Mouse (Mus musculus) frontal cortex, postnatal 25 days (tissue): ENCODE measurements at regions not wholly inside any gene's neighbourhood (a gene's known extent, or its start where the extent isn't known, plus 50 kb on each side); places are given as distances from the start of the nearest gene placed in this dataset.
A peak's percentile ranks its signal among the peaks of the same experiment; 100 is the strongest.

ENCODE experiments used
- DNase-seq, 2 experiments: peaks; one replicate each; pipeline ENCODE4 v3.0.0; 2022; ENCODE audit warnings: low spot score in 2 of 2

DNA sequence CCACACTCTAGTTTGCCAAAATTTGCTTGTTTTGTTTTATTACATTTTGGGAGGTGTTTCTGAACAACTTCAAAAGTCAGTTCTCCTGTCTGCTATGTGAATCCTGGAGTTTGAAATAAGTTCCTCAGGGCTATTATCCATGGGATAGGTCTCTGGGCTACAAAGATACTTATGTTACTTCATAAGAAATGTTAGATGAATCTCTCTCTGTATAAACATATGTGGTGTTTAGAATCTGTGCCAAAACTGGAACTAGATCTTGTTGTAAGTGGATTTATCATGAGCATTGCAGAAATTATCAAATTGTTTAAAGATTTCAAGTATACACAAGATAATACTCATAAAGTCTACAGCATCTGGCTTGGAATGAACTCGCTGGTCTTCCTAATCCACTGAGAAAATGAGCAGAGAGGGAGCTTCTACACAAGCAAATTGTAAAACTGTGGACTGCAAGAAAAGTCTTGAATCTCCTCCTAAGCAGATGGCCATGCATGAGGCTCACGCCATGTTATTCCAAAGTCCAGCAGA, 355.2 kb upstream of the Robo1 start:
- no peak for DNase-seq

DNA sequence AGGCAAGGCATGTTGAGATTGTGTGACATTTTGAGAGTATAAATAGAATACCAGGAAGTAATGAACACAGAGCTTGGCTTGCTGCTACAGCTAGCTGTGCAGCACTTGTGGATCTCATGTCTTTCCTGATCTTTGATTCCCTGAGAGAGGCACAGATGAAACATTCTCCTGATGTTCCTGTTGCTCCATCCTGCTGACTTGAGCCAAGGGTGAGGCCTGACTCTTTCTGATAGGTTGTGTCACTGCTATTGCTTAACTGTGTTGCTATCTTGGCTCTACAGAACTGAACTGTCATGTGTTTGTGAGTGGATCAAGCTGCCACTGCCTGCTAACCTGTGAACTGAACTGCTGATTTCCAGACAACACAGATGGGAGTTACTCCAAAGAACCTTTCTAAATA, 344.5 kb upstream of the Robo1 start:
- no peak for DNase-seq

DNA sequence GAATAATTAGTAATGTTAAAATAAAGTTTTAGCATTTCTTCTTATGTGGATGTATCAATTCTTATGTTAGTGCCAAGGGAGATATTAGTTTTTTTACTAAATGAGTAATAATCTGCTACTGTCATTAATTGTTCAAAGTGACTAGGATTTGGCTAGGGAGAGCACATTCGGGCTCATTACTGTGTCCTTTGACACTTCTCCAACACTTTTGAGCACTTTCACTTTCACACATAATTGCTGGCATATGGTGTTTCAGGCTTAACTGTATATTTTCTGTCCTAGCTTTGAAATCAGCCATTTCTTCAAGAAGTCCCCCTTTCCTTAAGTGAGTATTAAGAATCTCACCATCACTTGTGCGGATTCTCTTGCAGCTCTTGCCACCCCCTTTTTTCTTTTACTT, 334.3 kb upstream of the Robo1 start:
- no peak for DNase-seq

DNA sequence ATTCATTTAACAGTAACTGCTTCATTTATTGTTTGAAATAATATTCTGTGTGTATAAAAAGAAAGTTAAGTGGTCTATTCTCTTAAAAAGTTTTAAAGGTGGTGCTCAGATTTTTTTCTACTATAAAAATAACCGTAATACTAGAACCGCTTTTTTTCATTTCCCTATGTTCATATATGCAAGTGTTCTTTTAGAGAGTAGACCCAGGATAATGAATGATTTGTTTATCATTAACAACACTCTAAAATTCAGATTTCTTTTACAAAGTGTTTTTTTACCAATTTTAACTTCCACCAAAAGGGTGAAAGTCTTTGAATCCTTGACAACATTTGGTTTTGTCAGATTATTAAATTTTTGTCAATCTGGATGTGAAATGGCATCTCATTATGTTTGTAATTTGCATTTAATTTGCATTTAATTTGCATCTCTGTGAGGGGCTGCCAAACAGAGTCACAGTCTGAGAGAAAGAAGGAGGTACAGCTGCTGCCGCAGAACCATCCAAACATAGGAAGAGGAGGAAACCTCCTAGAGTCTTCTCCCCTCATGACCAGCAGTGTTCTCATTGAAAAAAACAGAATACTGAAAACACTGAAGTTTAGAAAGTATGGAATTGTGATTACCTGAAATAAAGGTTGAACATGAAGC, 310.4 kb upstream of the Robo1 start:
- DNase-seq = no peak

DNA sequence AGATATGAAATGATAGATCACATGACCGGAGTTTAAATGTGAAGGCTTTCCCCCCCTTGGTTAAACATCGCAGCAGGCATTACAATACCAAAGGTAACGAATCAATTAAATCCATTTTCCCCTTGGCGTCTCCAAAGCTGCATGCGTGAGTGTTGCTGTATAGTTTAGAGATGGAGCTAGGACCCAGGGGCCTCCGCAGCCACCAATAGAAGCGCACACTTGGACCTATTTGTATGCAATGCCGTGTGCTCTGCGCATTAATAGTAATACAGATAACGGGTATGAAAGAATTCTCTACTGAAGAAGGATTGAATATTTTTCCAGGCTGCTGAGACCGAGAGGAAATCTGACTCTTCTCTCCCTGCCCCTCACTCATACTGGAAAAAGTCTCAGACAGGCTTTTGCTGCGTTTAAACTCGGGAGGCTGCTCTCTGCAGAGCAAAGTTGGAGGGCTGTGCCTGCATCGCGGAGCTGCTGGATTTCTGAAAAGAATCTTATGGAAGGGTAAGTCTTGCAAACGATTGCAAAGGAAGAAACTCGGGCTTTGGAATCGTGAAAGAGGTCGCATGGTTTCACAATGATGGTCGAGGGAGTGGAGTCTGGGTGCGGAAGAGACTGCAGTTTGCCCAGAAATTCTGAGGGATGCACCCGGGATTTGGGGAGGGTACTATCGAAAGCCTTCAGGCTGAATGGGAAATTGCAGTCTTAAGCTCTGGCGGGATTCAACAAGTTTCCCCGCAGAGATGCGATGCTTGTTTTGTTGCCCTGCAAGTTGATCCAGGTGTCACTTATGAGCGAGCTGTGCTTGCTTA, 280.5 kb upstream of the Robo1 start:
- DNase-seq = peak; percentile 7 to 8

DNA sequence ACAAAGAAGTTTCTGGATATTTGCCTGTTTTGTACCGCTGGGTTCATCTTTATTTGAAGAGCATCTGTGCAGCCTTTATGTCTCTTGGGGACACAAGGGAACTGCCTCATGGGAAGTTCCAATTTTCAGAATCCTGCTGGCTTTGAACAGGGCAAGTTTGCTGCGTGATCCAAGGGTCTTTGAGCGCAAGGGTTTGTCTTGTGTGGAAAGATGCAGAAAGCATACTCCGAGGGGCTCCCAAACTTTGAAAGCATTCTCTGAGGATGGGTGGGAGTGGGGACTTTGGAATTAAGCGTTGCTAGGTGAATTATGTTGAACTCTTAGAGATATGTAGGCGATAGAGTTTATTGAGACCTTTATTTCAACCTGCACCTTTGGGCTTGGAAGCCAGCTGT, 279.9 kb upstream of the Robo1 start:
- DNase-seq = no peak

DNA sequence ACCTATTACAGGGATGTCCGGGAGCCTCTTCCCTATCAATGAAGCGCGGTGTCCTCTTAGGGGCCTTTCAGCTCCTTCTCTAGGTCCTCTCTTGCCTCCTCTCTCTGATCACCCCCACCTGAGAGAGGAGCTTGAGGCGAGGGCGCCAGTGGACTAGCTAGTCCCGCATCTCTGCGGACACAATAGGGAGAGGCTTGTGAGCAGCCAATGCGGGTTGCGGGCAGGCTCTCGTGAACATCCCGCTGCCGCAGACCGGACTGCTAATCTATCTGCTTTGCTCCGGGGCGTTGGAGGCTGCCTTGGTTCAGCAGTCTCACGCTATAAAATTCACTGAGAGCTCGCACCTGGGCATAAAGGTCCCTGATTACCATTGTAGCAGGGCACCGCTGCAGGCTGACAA, 279.3 kb upstream of the Robo1 start:
- DNase-seq = peak; percentile 7 to 26

DNA sequence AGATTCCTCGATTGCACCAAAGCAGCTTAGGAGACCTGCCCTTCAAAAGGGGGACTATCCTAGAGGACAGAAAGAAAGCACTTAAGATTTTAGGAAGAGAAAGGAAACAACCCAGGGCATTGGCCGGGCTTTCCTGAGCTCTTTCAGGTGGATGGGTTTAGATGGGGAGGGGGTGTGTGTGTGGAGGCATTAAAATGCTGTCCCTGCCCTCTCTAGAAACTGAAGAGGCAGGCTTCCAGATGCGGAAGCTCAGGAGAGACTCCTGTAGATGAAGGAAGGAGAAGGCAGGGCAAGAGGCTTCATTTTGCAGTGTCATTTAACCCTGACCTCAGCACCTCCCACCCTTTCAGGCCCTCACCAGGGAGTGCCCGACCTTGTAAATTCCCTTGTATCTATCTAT, 278.8 kb upstream of the Robo1 start:
- DNase-seq = no peak

DNA sequence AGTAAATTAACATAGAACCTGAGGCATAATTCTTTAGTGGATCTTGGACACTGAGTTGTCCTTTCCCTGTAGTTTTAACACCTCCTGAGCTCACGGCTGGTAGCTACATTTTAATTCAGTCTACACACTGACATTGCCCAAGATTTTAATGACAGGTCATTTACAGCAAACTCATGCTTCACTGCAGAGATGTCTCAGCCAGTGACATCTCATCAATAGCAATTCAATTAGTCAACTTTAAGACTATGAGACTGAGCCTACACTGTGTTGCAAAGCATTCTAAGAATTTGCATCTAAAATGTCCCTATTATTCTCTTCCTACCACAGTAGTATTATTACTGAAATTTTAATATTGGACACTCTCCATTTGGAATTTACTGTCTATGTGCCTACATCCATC, 239.9 kb upstream of the Robo1 start:
- DNase-seq = no peak

DNA sequence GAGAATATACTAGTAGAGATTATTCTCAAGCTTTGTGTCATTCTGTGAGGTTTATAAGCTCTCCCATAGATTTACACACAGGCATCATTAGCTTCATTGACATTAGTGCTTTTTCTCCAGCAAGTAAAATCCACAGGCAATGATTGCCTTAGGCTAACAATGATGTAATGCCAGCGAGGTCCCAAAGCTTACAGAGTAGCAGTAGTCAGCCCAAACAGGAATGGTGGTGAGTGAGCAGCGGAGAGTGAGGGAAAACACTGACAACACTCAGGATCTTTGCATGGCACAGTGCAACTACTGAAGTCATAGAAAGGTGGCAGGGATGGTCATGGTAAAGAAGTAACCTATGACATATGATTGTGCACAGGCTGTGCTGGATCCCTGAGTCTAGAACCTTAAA, 238.5 kb upstream of the Robo1 start:
- DNase-seq = no peak

DNA sequence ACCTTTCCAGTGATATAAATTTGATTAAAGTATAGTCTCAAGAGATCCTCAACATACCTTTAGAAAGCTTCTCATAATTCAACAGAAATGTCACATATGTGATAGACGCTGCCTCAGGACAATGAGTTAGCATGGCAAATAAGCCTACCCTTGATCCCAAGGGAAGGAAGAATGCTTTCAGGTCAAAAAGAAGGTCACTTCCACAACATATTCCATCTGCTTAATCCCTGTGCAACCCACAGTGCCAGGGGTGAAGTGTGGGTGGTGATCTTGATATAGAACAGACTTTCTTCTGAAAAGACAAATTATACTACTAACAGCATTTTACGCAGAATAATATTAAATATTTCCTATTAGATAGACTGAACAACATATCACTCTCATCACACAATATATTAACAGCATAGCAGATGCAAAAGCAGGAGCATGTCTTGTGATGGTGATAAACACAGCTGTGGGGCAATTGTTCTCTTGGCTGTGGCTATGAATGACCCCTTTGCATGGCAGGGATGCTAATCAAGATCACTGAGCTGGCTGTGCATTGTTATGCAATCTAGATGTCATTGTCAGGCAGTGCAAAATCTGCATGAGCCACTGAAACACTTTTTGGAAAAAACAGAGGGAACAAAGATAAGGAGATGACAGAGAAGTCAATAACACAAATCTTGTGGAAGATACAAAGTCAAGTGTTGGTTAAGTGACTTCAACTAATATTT, 236.2 kb upstream of the Robo1 start:
- no peak for DNase-seq

DNA sequence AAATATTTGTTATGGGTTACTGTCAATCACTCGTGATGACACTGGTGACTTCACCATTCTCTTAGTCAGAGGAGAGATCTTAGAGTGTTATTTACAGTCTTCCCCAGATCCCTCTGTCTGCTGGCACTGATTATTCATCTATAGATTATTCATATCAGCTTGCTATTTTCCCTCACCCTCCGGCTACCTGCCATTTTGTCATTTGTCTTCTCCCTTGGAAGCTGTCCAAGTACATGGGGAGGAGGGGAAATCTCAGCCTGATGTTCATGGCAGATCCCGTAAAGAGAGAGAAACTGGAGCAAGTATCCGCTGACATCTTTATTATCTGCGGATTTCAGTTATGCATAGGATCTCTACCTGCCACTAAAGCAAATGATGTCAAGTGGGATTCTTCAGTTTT, 222.9 kb upstream of the Robo1 start:
- DNase-seq = no peak

DNA sequence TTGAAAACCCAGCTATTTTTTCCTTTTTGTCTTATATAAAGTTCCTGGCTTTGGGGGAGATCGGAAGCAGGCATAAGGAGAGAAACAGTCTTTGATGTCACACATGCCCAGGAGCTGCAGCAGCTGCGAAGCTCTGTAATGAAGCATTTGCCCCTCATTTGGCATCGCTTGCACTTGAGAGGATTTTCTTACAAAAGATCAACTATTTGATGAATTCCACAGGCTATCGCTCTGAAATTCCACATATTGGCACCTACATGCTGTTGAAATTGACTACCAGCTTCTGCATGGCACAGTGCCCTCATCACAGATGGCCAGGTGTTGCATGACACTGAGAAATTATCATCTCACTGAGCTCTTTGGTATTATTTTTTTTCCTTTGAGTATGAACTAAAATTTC, 220.1 kb upstream of the Robo1 start:
- no peak for DNase-seq

DNA sequence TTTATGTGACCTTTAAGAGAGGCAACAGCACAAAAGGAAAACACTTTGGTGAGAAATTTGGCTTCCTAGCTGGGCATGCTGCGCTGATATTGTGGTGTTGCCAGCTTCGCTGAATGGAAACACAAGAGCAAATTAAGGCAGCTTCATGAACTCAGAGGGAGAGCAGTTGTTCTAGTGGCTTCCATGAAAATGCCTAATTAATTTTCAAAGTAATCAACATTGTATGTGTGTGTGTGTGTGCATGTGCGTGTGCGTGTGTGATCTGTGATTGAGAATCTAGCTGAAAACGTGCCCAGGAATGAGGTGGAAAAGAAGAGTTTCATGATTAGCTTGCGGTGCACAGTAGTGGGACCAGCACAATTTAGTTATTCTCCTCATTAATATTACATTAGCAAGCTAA, 219.2 kb upstream of the Robo1 start:
- no peak for DNase-seq
